In the genomic region with DNA sequence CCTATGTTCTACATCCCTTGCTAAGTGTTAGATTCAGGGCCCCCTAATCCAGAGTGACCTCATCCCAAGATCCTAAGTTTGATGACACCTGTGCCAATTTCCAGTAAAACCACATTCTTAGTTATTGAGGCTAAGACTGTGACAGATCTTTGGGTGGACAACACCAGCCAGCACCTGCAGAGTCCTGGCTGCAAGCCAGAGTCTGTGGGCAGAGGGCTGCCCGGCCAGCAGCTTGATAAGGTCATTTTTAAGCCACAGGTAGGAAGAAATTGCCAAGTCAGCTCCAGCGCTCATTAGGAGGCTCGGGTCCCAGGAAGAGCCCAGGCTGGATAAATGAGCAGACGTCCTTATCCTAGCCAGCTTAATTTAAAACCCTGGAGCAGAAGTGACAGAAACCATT, we compare ENCODE assay signal across 28 mouse cellular contexts. TPM values are rescaled to one million over a fixed set of nuclear protein-coding genes. Genes with fewer than 3 reads are reported as not detected.
A peak's percentile ranks its signal among the peaks of the same experiment; 100 is the strongest.
DNase-seq lines count a peak whose midpoint lies in the region; ATAC-seq and TF ChIP-seq lines count a peak whose summit lies in the region.
"Had no signal": no experiment of that assay in that cellular context is flagged by ENCODE, and none has a peak within 500 bp of the region (broad histone marks: within the 10 kb centered on the region; RNA-seq: fewer than 3 reads in every experiment).

No protein-coding gene starts in this region.

- H3K9me3 ChIP-seq in hindbrain, postnatal 0 days (ENCODE audit: low read length): no peaks in the 10 kb centered on the region
- no peaks in the 10 kb centered on the region for H3K9me3 ChIP-seq in hindbrain, embryonic 12.5 days (replicated peaks)
- H3K9me3 ChIP-seq: embryonic facial prominence, embryonic 12.5 days; forebrain, embryonic 15.5 days; heart, embryonic 10.5 days; hindbrain, embryonic 10.5 days; hindbrain, embryonic 15.5 days had no signal

- H3K4me3 ChIP-seq in hindbrain, postnatal 0 days (ENCODE audit: low read length): no peak overlapping the region
- H3K4me3 ChIP-seq in hindbrain, embryonic 12.5 days: no peak overlapping the region
- H3K4me3 ChIP-seq: embryonic facial prominence, embryonic 12.5 days; forebrain, embryonic 15.5 days; heart, embryonic 10.5 days; hindbrain, embryonic 10.5 days; hindbrain, embryonic 15.5 days had no signal

- no peak for ATAC-seq in hindbrain, postnatal 0 days
- no peak for ATAC-seq in hindbrain, embryonic 12.5 days (ENCODE audit: low FRiP score)
- no peak for ATAC-seq in monocyte, adult 5-6 weeks (replicated peaks; ENCODE audit: insufficient number of reproducible peaks, low FRiP score, low TSS enrichment, poor library complexity, severe bottlenecking)
- ATAC-seq: CD4-positive, CD25-positive, alpha-beta regulatory T cell, adult 4 months; forebrain, embryonic 15.5 days; inflammation-experienced regulatory T-cells, adult 6 months; intestine, postnatal 0 days had no signal

- H3K9ac ChIP-seq in hindbrain, postnatal 0 days (replicated peaks; ENCODE audit: low read length): no peak overlapping the region
- H3K9ac ChIP-seq in hindbrain, embryonic 12.5 days: no peak overlapping the region
- H3K9ac ChIP-seq: embryonic facial prominence, embryonic 12.5 days; forebrain, embryonic 15.5 days; hindbrain, embryonic 15.5 days had no signal

- DNase-seq in cerebellum, adult 11-12 months: peak; percentile 71
- DNase-seq in cerebellum, adult 11 months: no peak
- peak; percentile 21 for DNase-seq in hindbrain, postnatal 0 days (ENCODE audit: low spot score)
- peak; percentile 34 for DNase-seq in retina, postnatal 1 day
- no peak for DNase-seq in retina, embryonic 14.5 days (ENCODE audit: low spot score)
- DNase-seq in heart, postnatal 36 days: no peak
- DNase-seq: adrenal gland, adult 8-10 months; adrenal gland, postnatal 36 days; B cell, adult 2 months; gastrocnemius, postnatal 10 days; heart, adult 18-20 months; heart, postnatal 14 days had no signal

- H3K27ac ChIP-seq in hindbrain, postnatal 0 days: no peak overlapping the region
- no peak overlapping the region for H3K27ac ChIP-seq in hindbrain, embryonic 12.5 days
- H3K27ac ChIP-seq: embryonic facial prominence, embryonic 12.5 days; forebrain, embryonic 15.5 days; heart, embryonic 10.5 days; hindbrain, embryonic 10.5 days; hindbrain, embryonic 15.5 days had no signal

- H3K4me1 ChIP-seq in hindbrain, postnatal 0 days (ENCODE audit: insufficient read depth, low read length): peaks cover 7% of the 10 kb centered on the region; the same call in 1 of the 2 replicates
- H3K4me1 ChIP-seq in hindbrain, embryonic 12.5 days: peaks cover 9% of the 10 kb centered on the region

- WGBS in hindbrain, postnatal 0 days: 41% methylated on average over 4 of the region's 4 CpGs
- 72% methylated on average over 4 of the region's 4 CpGs for WGBS in hindbrain, embryonic 12.5 days

- intact Hi-C loops in heart, postnatal 36 days (cut with DNase I): no loop called here

- H3K36me3 ChIP-seq in hindbrain, postnatal 0 days (ENCODE audit: insufficient read depth, low read length): no peaks in the 10 kb centered on the region
- no peaks in the 10 kb centered on the region for H3K36me3 ChIP-seq in hindbrain, embryonic 12.5 days
- H3K36me3 ChIP-seq: embryonic facial prominence, embryonic 12.5 days; forebrain, embryonic 15.5 days; G1E; heart, embryonic 10.5 days; hindbrain, embryonic 10.5 days; hindbrain, embryonic 15.5 days had no signal

- no peaks in the 10 kb centered on the region for H3K27me3 ChIP-seq in hindbrain, postnatal 0 days (ENCODE audit: insufficient read depth, low read length)
- no peaks in the 10 kb centered on the region for H3K27me3 ChIP-seq in hindbrain, embryonic 12.5 days
- H3K27me3 ChIP-seq: embryonic facial prominence, embryonic 12.5 days; forebrain, embryonic 15.5 days; hindbrain, embryonic 15.5 days had no signal

- no peak for TF ChIP-seq CTCF in hindbrain, postnatal 0 days (IDR thresholded peaks at IDR 0.05; ENCODE audit: low read depth)

- H3K4me2 ChIP-seq in hindbrain, postnatal 0 days (ENCODE audit: low read depth, low read length): no peak overlapping the region
- H3K4me2 ChIP-seq in hindbrain, embryonic 12.5 days (replicated peaks): no peak overlapping the region
- H3K4me2 ChIP-seq: embryonic facial prominence, embryonic 12.5 days; forebrain, embryonic 15.5 days; hindbrain, embryonic 15.5 days had no signal

RNA-seq across cellular contexts. Expression of gene Zdhhc25, which starts 34.3 kb away (rescaled TPM):
- total RNA-seq in hindbrain, postnatal 0 days (2014; rRNA removed): not detected in 2 replicates
- polyA plus RNA-seq in hindbrain, postnatal 0 days (2015; fragmentation: Nextera tagmentation; extraction: Ambion mirVana): not detected in 2 replicates
- not detected in 2 replicates for polyA plus RNA-seq in hindbrain, embryonic 12.5 days (2016; fragmentation: Nextera tagmentation; extraction: Ambion mirVana)
- total RNA-seq in monocyte, adult 5-6 weeks (2017): not detected in 3 replicates
- total RNA-seq in heart, postnatal 36 days (2021): not detected
- total RNA-seq: adrenal gland, adult 8-10 months; adrenal gland, postnatal 36 days; gastrocnemius, postnatal 10 days; gastrocnemius, postnatal 4 days; heart, adult 18-20 months; heart, postnatal 14 days had no signal
- polyA plus RNA-seq: CD4-positive, CD25-positive, alpha-beta regulatory T cell, adult 4 months; cortical plate, adult 2 months; embryonic facial prominence, embryonic 12.5 days; forebrain, embryonic 11.5 days; forebrain, embryonic 15.5 days; frontal cortex, adult 2 months; G1E; heart, embryonic 10.5 days; heart, embryonic 14.5 days; hindbrain, embryonic 10.5 days; hindbrain, embryonic 15.5 days; inflammation-experienced regulatory T-cells, adult 6 months; intestine, postnatal 0 days had no signal

Comparison
In these comparisons a context has a peak if more than half of its experiments do, and no peak if none do; other contexts are left out.
1. DNase-seq: peak in cerebellum, adult 11-12 months (single experiment), hindbrain, postnatal 0 days (single experiment) and retina, postnatal 1 day (single experiment); none in cerebellum, adult 11 months (single experiment), retina, embryonic 14.5 days (single experiment) and heart, postnatal 36 days (0 of 2).